Mouse (Mus musculus) thymus, postnatal 36 days (tissue): ENCODE results near the gene Sftpd.

Source experiments
- DNase-seq, 2 experiments: peaks; one replicate each; pipeline ENCODE4 v3.0.0; 2022; ENCODE audit warnings: mixed read lengths in 2 of 2

The Sftpd gene

GRCm38 (mm10) chr14:41185059-41185821 lies at the start of gene Sftpd:
Gene Sftpd (minus strand): TSS chr14:41185149.
- DNase-seq: no peak

GRCm38 (mm10) chr14:41198037-41198730 lies 13.2 kb upstream of the Sftpd start:
- DNase-seq: no peak

- DNase-seq: no peak
Observed at GRCm38 (mm10) chr14:41189496-41189895, 4.5 kb upstream of the Sftpd start.

GRCm38 (mm10) chr14:41174802-41175201 lies 10.1 kb downstream of the Sftpd start:
- DNase-seq: no peak

- DNase-seq: no peak
Observed at GRCm38 (mm10) chr14:41170514-41170913, 14.4 kb downstream of the Sftpd start.

GRCm38 (mm10) chr14:41168567-41168966 lies 16.4 kb downstream of the Sftpd start:
- DNase-seq: no peak

GRCm38 (mm10) chr14:41167278-41167677 lies 17.7 kb downstream of the Sftpd start:
- DNase-seq: no peak

- no peak for DNase-seq
Observed at GRCm38 (mm10) chr14:41162663-41163062, 22.3 kb downstream of the Sftpd start.

- DNase-seq: no peak
Observed at GRCm38 (mm10) chr14:41160743-41161142, 24.2 kb downstream of the Sftpd start.

- DNase-seq: no peak
Observed at GRCm38 (mm10) chr14:41160076-41160475, 24.9 kb downstream of the Sftpd start.

- no peak for DNase-seq
Observed at GRCm38 (mm10) chr14:41151220-41151898, 33.6 kb downstream of the Sftpd start, which contains the start of gene Mbl1. Gene Mbl1 (plus strand): TSS chr14:41151458.

- no peak for DNase-seq
Observed at GRCm38 (mm10) chr14:41147356-41147755, 37.6 kb downstream of the Sftpd start.

- no peak for DNase-seq
Observed at GRCm38 (mm10) chr14:41146922-41147321, 38.0 kb downstream of the Sftpd start.

GRCm38 (mm10) chr14:41146035-41146434 lies 38.9 kb downstream of the Sftpd start:
- no peak for DNase-seq

- no peak for DNase-seq
Observed at GRCm38 (mm10) chr14:41140686-41141085, 44.3 kb downstream of the Sftpd start.

GRCm38 (mm10) chr14:41137006-41137405 lies 47.9 kb downstream of the Sftpd start:
- no peak for DNase-seq

- no peak for DNase-seq
Observed at GRCm38 (mm10) chr14:41131540-41131939, 53.4 kb downstream of the Sftpd start, which contains the start of gene Sftpa1. Gene Sftpa1 (plus strand): TSS chr14:41131782.

- DNase-seq: no peak
Observed at GRCm38 (mm10) chr14:41127997-41128396, 57.0 kb downstream of the Sftpd start.

GRCm38 (mm10) chr14:41124683-41125082 lies 60.3 kb downstream of the Sftpd start:
- DNase-seq: no peak
